Mouse (Mus musculus) erythroblast, embryonic 14.5 days (primary cell): ENCODE measurements around the gene Myl4.
"Not testable (repeated sequence)": the region's sequence is repeated elsewhere in the genome, so short reads cannot be mapped to it uniquely, and the experiment has no call there.

Experiments
- GATA1 ChIP-seq: IDR thresholded peaks from 2 replicates; pipeline ENCODE4 v1.6.1; 2012; ENCODE audit warnings: low read length, inconsistent platforms, mixed read lengths
- TAL1 ChIP-seq: IDR thresholded peaks from 3 replicates; pipeline ENCODE4 v1.6.1; 2012; ENCODE audit warnings: low read length, inconsistent platforms, mixed read lengths

- not testable (repeated sequence) for TF ChIP-seq TAL1, GATA1
Measured at GRCm38 (mm10) chr11:104543337-104543736, 7.1 kb upstream of the Myl4 start.
